Mouse (Mus musculus) skeletal muscle tissue, adult 2 months (tissue): ENCODE measurements around the gene Tnip2.

Experiments used
- DNase-seq: peaks from one replicate; pipeline ENCODE4 v3.0.0-alpha.2; 2012; ENCODE audit warnings: low read depth, low spot score

Tnip2 gene

GRCm38 (mm10) chr5:34461294-34461693 is 52.5 kb downstream of the Tnip2 start:
- no peak for DNase-seq

DNA sequence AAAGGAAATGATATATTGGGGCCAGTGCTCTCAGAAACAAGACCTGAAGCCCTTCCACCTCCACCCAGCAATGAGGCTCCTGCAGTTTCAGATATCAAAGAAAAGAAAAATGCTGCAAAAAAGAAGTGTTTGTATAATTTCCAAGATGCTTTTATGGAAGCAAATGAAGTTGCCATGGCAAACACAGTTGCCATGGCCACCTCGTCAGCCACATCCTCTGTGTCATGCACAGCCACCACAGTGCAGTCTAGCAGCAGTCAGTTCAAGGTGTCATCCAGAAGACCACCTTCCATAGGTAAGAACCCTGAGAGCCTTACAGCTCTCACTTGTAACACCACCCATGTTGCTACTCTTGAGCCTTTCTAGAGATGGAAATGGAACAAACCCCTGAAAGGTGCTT is 54.8 kb downstream of the Tnip2 start:
- no peak for DNase-seq

GRCm38 (mm10) chr5:34446207-34446606 is 67.6 kb downstream of the Tnip2 start:
- DNase-seq = no peak
